Mouse (Mus musculus) thymus, adult 2 months (tissue): ENCODE measurements around the gene Olfr325.

Experiments used
- CTCF ChIP-seq: fragments of 200-500 bp; IDR thresholded peaks from 2 replicates; pipeline ENCODE4 v1.5.1; 2012; ENCODE audit warnings: mild to moderate bottlenecking, control low read depth, low read length, moderate library complexity, borderline replicate concordance; ENCODE audit not compliant: control insufficient read depth, poor library complexity, insufficient read depth; ENCODE audit errors: extremely low read depth
- POLR2A ChIP-seq: fragments of 200-500 bp; IDR thresholded peaks from 2 replicates; pipeline ENCODE4 v1.6.1; 2012; ENCODE audit warnings: mild to moderate bottlenecking, low read length, control low read depth, moderate library complexity; ENCODE audit not compliant: control insufficient read depth, poor library complexity, insufficient read depth; ENCODE audit errors: extremely low read depth

- TF ChIP-seq POLR2A (no peak), CTCF (no peak)
These were observed 28.8 kb downstream of the Olfr325 start for GRCm38 (mm10) chr11:58606177-58606919.
